Mouse (Mus musculus): Measurements from ENCODE around the gene Erbb2. TPM values are rescaled to one million over a fixed set of nuclear protein-coding genes. Genes with fewer than 3 reads are reported as not detected.

The Erbb2 gene
- polyA plus RNA-seq, 1 experiment from 2014 or later = 1.2 TPM

DNA sequence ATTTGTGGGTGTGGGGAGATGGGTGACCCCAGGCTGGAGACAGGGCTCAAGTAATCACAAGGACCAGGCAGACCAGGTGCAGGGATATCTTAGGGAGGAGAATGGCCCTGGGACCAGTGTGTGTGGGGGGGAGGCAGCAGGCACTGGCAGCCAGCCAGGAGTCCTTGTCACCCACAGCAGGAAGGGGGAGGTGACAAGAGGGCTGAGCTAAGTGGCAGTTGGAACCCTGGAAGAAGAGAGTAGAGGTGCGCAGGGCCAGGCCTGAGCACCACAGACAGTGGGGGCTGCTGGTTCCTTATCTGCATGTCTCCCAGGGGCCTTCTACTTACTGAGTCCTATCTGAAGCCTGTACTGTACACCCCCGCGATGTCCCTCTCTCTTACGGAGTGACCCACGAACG lies 19.0 kb upstream of the Erbb2 start:
- Histone ChIP-seq H3K4me1 (ENCODE audit: insufficient read depth) (peaks cover 36% of the 10 kb centered on the region), H3K9ac (replicated peaks) (peak overlapping the region; percentile 54), H3K4me3 (ENCODE audit: low read depth, low read length) (no peak overlapping the region), H3K27me3 (ENCODE audit: insufficient read depth, low read length) (peaks cover 6% of the 10 kb centered on the region; the same call in 1 of the 2 replicates), H3K36me3 (replicated peaks; ENCODE audit: insufficient read depth, low read length) (no peaks in the 10 kb centered on the region), H3K4me2 (ENCODE audit: low read depth, low read length) (peak overlapping the region; percentile 59), H3K27ac (ENCODE audit: low read depth) (peak overlapping the region; percentile 84), H3K9me3 (ENCODE audit: low read length) (no peaks in the 10 kb centered on the region)
- TF ChIP-seq EP300 (IDR thresholded peaks at IDR 0.05; ENCODE audit: low read depth) (peak; percentile 43; the same call in 1 of the 2 replicates), CTCF (IDR thresholded peaks at IDR 0.05; ENCODE audit: low read depth) (no peak)
- DNase-seq (peak; percentile 80), ATAC-seq (peak; percentile 74)
- WGBS (ENCODE audit: insufficient replicate concordance) = 25% methylated on average over 6 of the region's 6 CpGs

DNA sequence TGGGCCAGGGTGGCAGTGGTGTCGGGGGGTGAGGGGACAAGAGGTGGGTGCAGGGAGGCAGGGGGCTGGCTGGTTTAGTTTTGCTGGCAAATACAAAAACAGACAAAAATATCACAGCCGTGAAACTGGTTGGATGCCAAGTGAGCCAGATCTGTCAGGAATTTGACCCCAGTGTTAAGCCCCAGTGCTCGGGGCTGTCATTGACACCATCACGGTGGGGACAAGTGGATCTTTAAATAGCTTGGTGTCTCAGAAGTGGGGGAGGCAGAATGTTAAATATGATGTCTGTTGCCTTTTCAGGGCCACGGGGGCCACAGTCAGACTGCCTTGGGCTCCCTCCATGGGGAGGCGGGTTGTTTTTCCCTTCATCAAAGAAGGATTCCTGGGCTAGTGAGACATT lies 18.0 kb upstream of the Erbb2 start:
- Histone ChIP-seq H3K27me3 (ENCODE audit: insufficient read depth, low read length) (0 out of 2 replicates have a peak, but pooled peaks cover 4% of the 10 kb centered on the region), H3K4me1 (ENCODE audit: insufficient read depth) (peaks cover 36% of the 10 kb centered on the region), H3K27ac (ENCODE audit: low read depth) (peak overlapping the region; percentile 84), H3K4me2 (ENCODE audit: low read depth, low read length) (peak overlapping the region; percentile 26; the same call in 1 of the 2 replicates), H3K9me3 (ENCODE audit: low read length) (no peaks in the 10 kb centered on the region), H3K4me3 (ENCODE audit: low read depth, low read length) (no peak overlapping the region), H3K9ac (replicated peaks) (peak overlapping the region; percentile 34), H3K36me3 (replicated peaks; ENCODE audit: insufficient read depth, low read length) (no peaks in the 10 kb centered on the region)
- WGBS (ENCODE audit: insufficient replicate concordance) = 59% methylated on average over 6 of the region's 6 CpGs
- DNase-seq = peak; percentile 15
- TF ChIP-seq EP300 (IDR thresholded peaks at IDR 0.05; ENCODE audit: low read depth) (no peak), CTCF (IDR thresholded peaks at IDR 0.05; ENCODE audit: low read depth) (no peak)
- ATAC-seq = no peak

DNA sequence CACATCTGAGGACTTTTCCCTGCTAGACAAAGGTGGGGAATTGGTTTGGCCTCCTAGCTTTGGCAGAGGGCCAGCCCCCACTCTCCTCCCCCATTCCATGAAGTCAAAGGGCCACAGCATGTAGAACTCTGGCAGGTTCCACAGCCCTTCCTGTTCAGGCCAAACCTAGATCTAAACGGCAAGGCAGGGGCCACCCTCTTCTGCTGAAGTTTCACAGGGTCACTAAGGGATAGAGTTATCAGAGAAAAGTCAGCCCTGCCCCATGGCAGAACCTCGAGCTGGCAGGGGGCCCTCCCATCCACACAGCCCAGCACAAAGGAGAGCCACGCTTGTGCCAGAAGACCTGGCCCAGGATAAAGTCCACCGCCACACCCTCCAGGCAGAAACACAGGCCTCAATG lies 17.2 kb upstream of the Erbb2 start:
- Histone ChIP-seq H3K9ac (replicated peaks) (no peak overlapping the region), H3K9me3 (ENCODE audit: low read length) (no peaks in the 10 kb centered on the region), H3K4me1 (ENCODE audit: insufficient read depth) (peaks cover 42% of the 10 kb centered on the region), H3K27me3 (ENCODE audit: insufficient read depth, low read length) (0 out of 2 replicates have a peak, but pooled peaks cover 2% of the 10 kb centered on the region), H3K4me2 (ENCODE audit: low read depth, low read length) (no peak overlapping the region), H3K4me3 (ENCODE audit: low read depth, low read length) (no peak overlapping the region), H3K27ac (ENCODE audit: low read depth) (peak overlapping the region; percentile 84), H3K36me3 (replicated peaks; ENCODE audit: insufficient read depth, low read length) (no peaks in the 10 kb centered on the region)
- ATAC-seq (peak; percentile 49), DNase-seq (peak; percentile 71)
- WGBS (ENCODE audit: insufficient replicate concordance) = 41% methylated on average over 4 of the region's 4 CpGs
- TF ChIP-seq CTCF (IDR thresholded peaks at IDR 0.05; ENCODE audit: low read depth) (no peak), EP300 (IDR thresholded peaks at IDR 0.05; ENCODE audit: low read depth) (no peak)

DNA sequence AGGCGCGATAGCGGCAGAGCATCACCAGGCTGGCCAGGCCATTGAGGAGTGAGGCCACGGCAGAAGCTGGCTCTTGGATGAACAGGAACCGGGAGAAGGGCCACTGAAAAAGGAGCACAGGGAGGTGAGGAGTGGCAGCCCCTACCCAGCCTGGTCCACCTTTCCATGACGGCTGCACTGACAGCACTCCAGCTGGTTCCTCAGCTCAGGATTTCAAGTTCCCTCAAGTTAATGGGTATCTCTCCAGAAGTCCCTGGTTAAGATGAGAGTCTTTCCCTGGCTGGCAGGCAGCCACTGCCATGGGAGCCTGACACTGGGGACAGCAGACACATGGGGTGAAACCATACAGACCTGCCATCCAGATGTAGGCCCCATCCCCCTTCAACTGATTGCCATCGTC lies 14.3 kb upstream of the Erbb2 start:
- ATAC-seq = no peak
- 88% methylated on average over 7 of the region's 7 CpGs for WGBS (ENCODE audit: insufficient replicate concordance)
- no peak for DNase-seq

DNA sequence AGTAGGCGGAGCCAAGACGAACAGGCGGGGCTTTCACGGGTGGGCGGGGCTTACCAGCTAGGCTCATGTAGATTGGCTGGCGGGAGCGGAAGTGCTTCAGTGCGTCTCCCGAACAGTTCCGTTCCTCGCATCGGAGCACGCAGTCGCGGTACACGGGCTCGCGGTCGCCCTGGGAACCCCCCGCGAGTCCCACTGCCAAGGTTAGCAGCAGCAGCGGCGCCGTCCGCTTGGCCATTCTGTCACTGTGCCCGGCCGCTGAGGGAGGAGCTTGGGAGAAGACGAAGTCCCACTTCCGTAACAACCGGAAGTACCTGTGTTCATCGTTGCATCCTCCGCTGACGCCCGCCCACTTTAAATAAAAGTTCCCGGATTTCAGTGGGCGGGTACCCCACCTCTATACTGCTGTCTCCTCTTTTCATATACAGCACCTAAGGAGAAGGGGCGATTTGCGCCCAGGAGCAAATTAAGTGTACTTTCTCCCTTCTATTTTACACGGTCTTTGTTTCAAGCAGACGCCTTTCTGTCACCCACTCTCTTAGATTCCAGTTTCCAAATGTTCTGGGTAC lies 12.0 kb upstream of the Erbb2 start, which contains the start of gene Pgap3:
TSS of gene Pgap3 (minus strand) at position 330 of the 566 bp plus-strand sequence.
- Histone ChIP-seq H3K9ac (replicated peaks) (peak within 1 kb of the TSS; percentile 83), H3K27ac (ENCODE audit: low read depth) (peak within 1 kb of the TSS; percentile 99), H3K4me2 (ENCODE audit: low read depth, low read length) (peak within 1 kb of the TSS; percentile 80), H3K4me1 (ENCODE audit: insufficient read depth) (peaks cover 14% of the 10 kb centered on the region), H3K36me3 (replicated peaks; ENCODE audit: insufficient read depth, low read length) (no peaks in the 10 kb centered on the region), H3K4me3 (ENCODE audit: low read depth, low read length) (peak within 1 kb of the TSS; percentile 77), H3K9me3 (ENCODE audit: low read length) (no peaks in the 10 kb centered on the region), H3K27me3 (ENCODE audit: insufficient read depth, low read length) (no peaks in the 10 kb centered on the region)
- DNase-seq (peak; percentile 92), ATAC-seq (peak; percentile 93)
- under 1% methylated on average over 40 of the region's 40 CpGs for WGBS (ENCODE audit: insufficient replicate concordance)
- no peak for TF ChIP-seq CTCF (IDR thresholded peaks at IDR 0.05; ENCODE audit: low read depth)
- TF ChIP-seq EP300 (IDR thresholded peaks at IDR 0.05; ENCODE audit: low read depth) = no peak

More for the DNA sequence above, 14.3 kb upstream of the Erbb2 start:
- TF ChIP-seq CTCF (IDR thresholded peaks at IDR 0.05; ENCODE audit: low read depth) (no peak), EP300 (IDR thresholded peaks at IDR 0.05; ENCODE audit: low read depth) (no peak)
- no peaks in the 10 kb centered on the region for H3K27me3 ChIP-seq (ENCODE audit: insufficient read depth, low read length)
- H3K4me1 ChIP-seq (ENCODE audit: insufficient read depth) = peaks cover 37% of the 10 kb centered on the region
- no peaks in the 10 kb centered on the region for H3K9me3 ChIP-seq (ENCODE audit: low read length)
- no peaks in the 10 kb centered on the region for H3K36me3 ChIP-seq (replicated peaks; ENCODE audit: insufficient read depth, low read length)
- H3K27ac ChIP-seq (ENCODE audit: low read depth) = no peak overlapping the region
- H3K9ac ChIP-seq (replicated peaks) = no peak overlapping the region
- H3K4me3 ChIP-seq (ENCODE audit: low read depth, low read length) = no peak overlapping the region
- H3K4me2 ChIP-seq (ENCODE audit: low read depth, low read length) = no peak overlapping the region

DNA sequence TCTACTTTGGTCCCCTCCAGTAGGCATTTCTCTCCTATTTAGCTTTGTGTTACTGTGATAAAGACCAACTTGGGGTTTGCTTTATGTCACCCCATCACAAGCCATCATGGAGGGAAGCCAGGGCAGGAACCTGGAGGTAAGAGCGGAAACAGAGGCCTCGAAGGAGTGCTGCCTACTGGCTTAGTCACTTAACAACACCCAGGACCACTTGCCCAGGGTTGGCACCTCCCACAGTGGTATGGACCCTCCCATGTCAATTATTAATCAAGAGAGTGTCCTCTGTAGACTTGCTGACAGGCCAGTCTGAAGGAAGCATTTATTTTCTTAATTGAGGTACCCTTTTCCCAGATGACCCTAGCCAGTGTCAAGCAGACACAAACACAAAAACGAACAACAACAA lies 11.5 kb upstream of the Erbb2 start:
- no peaks in the 10 kb centered on the region for H3K36me3 ChIP-seq (replicated peaks; ENCODE audit: insufficient read depth, low read length)
- ATAC-seq (peak; percentile 22; the same call in 1 of the 2 replicates), DNase-seq (no peak)
- H3K27me3 ChIP-seq (ENCODE audit: insufficient read depth, low read length) = no peaks in the 10 kb centered on the region
- 49% methylated on average over 3 of the region's 3 CpGs for WGBS (ENCODE audit: insufficient replicate concordance)
- H3K4me3 ChIP-seq (ENCODE audit: low read depth, low read length) = peak overlapping the region; percentile 77
- no peak for TF ChIP-seq EP300 (IDR thresholded peaks at IDR 0.05; ENCODE audit: low read depth)
- TF ChIP-seq CTCF (IDR thresholded peaks at IDR 0.05; ENCODE audit: low read depth) = no peak
- H3K4me1 ChIP-seq (ENCODE audit: insufficient read depth) = peaks cover 12% of the 10 kb centered on the region; the same call in 1 of the 2 replicates
- H3K9me3 ChIP-seq (ENCODE audit: low read length) = no peaks in the 10 kb centered on the region
- H3K27ac ChIP-seq (ENCODE audit: low read depth) = peak overlapping the region; percentile 99
- peak overlapping the region; percentile 80 for H3K4me2 ChIP-seq (ENCODE audit: low read depth, low read length)
- peak overlapping the region; percentile 83 for H3K9ac ChIP-seq (replicated peaks)

Data from liver, postnatal 0 days (tissue).